Mouse (Mus musculus): ENCODE data around the gene Fbxl14.

DNA sequence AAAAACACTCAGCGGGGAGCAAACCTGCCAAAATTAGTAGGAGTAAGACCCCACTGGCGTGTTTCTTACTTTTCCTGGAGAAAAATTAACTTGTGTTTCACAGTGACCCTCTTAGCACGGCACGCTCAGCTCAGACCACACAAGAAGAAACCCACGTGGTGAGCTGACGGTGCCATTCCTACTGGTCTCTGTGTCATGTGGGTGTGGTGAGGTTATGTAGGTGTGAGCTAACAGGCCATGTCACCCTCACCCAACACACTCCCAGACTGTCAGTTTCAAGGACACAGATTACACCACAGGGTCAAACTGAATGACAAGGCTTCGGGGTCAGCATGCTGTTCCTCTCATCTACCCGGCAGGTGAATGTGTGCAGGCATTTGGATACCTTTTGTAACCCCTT is 25.3 kb downstream of the Fbxl14 start:
- TF ChIP-seq USF1 (IDR thresholded peaks at IDR 0.05; ENCODE audit: low read depth, low read length) (no peak), CHD1 (IDR thresholded peaks at IDR 0.05; ENCODE audit: low read depth, low read length) (no peak), TCF12 (IDR thresholded peaks at IDR 0.05; ENCODE audit: low read depth, low read length) (no peak), CTCF (IDR thresholded peaks at IDR 0.05 in 2 of 3, conservative IDR thresholded peaks at IDR 0.05 in 1 of 3; ENCODE audit: control insufficient read depth in 1 of 3, insufficient read depth in 1 of 3, low read depth in 2 of 3, low read length in 3 of 3, poor library complexity in 1 of 3, severe bottlenecking in 1 of 3) (no peak)

All from MEL (cell line).